Mouse (Mus musculus): ENCODE data around the gene Prex1. TPM values are rescaled to one million over a fixed set of nuclear protein-coding genes. Genes with fewer than 3 reads are reported as not detected.

The Prex1 gene
- polyA plus RNA-seq, 1 experiment from 2014 or later: 16.9 TPM

GRCm38 (mm10) chr2:166714427-166714699 is 731 bp upstream of the Prex1 start:
- H3K9me3 ChIP-seq (ENCODE audit: control insufficient read depth, low read length): no peaks in the 10 kb centered on the region
- no peaks in the 10 kb centered on the region for H3K36me3 ChIP-seq (ENCODE audit: control insufficient read depth, insufficient read depth, low read length)
- ATAC-seq (ENCODE audit: low FRiP score, low TSS enrichment): no peak
- WGBS: 10% methylated on average over 11 of the region's 11 CpGs
- peak overlapping the region; percentile 50; the same call in 1 of the 2 replicates for H3K9ac ChIP-seq (ENCODE audit: low read depth, low read length)
- H3K27ac ChIP-seq (ENCODE audit: low read depth, low read length): no peak overlapping the region
- peaks cover 25% of the 10 kb centered on the region for H3K4me1 ChIP-seq (ENCODE audit: control insufficient read depth, insufficient read depth, low read length)
- no peaks in the 10 kb centered on the region for H3K27me3 ChIP-seq (ENCODE audit: control insufficient read depth, insufficient read depth, low read length)
- peak overlapping the region; percentile 75 for H3K4me2 ChIP-seq (replicated peaks; ENCODE audit: low read depth, low read length)
- H3K4me3 ChIP-seq (ENCODE audit: low read length): peak overlapping the region; percentile 70

GRCm38 (mm10) chr2:166712801-166713689 is 587 bp downstream of the Prex1 start:
- H3K9ac ChIP-seq (ENCODE audit: low read depth, low read length): peak overlapping the region; percentile 74
- no peaks in the 10 kb centered on the region for H3K36me3 ChIP-seq (ENCODE audit: control insufficient read depth, insufficient read depth, low read length)
- peak overlapping the region; percentile 70 for H3K4me3 ChIP-seq (ENCODE audit: low read length)
- H3K4me1 ChIP-seq (ENCODE audit: control insufficient read depth, insufficient read depth, low read length): peaks cover 25% of the 10 kb centered on the region
- no peaks in the 10 kb centered on the region for H3K27me3 ChIP-seq (ENCODE audit: control insufficient read depth, insufficient read depth, low read length)
- H3K27ac ChIP-seq (ENCODE audit: low read depth, low read length): peak overlapping the region; percentile 59; the same call in 1 of the 2 replicates
- peak; percentile 50 for ATAC-seq (ENCODE audit: low FRiP score, low TSS enrichment)
- under 1% methylated on average over 44 of the region's 64 CpGs for WGBS
- H3K9me3 ChIP-seq (ENCODE audit: control insufficient read depth, low read length): no peaks in the 10 kb centered on the region
- H3K4me2 ChIP-seq (replicated peaks; ENCODE audit: low read depth, low read length): peak overlapping the region; percentile 91

DNA sequence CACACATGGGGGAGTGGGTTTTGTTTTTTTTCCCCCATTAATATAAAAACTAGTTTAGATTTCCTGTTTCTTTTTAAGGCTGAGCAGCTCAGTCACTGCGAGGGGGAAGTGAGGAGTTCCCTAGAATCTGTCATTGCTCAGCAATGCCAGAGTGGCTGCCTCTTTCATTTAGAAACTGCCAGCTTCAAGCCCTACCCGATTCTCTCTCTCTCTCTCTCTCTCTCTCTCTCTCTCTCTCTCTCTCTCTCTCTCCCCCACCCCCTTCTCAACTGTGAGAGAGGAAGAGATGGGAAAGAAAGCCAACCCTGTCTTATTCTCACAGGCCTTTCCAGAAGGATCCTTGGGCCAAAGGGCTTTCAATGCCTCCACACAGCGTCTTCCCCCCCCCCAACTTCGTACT is 1.3 kb downstream of the Prex1 start:
- Histone ChIP-seq H3K4me1 (ENCODE audit: control insufficient read depth, insufficient read depth, low read length) (peaks cover 25% of the 10 kb centered on the region), H3K9ac (ENCODE audit: low read depth, low read length) (peak overlapping the region; percentile 74; the same call in 1 of the 2 replicates), H3K27me3 (ENCODE audit: control insufficient read depth, insufficient read depth, low read length) (no peaks in the 10 kb centered on the region), H3K9me3 (ENCODE audit: control insufficient read depth, low read length) (no peaks in the 10 kb centered on the region), H3K4me2 (replicated peaks; ENCODE audit: low read depth, low read length) (peak overlapping the region; percentile 91), H3K27ac (ENCODE audit: low read depth, low read length) (no peak overlapping the region), H3K4me3 (ENCODE audit: low read length) (peak overlapping the region; percentile 70), H3K36me3 (ENCODE audit: control insufficient read depth, insufficient read depth, low read length) (no peaks in the 10 kb centered on the region)
- no peak for ATAC-seq (ENCODE audit: low FRiP score, low TSS enrichment)
- WGBS: 2% methylated on average over 4 of the region's 4 CpGs

GRCm38 (mm10) chr2:166711681-166712132 is 1.9 kb downstream of the Prex1 start:
- 11% methylated on average over 7 of the region's 7 CpGs for WGBS
- no peak for ATAC-seq (ENCODE audit: low FRiP score, low TSS enrichment)
- Histone ChIP-seq H3K27ac (ENCODE audit: low read depth, low read length) (no peak overlapping the region), H3K4me2 (replicated peaks; ENCODE audit: low read depth, low read length) (peak overlapping the region; percentile 91), H3K4me1 (ENCODE audit: control insufficient read depth, insufficient read depth, low read length) (peaks cover 25% of the 10 kb centered on the region), H3K4me3 (ENCODE audit: low read length) (peak overlapping the region; percentile 15), H3K27me3 (ENCODE audit: control insufficient read depth, insufficient read depth, low read length) (no peaks in the 10 kb centered on the region), H3K9ac (ENCODE audit: low read depth, low read length) (no peak overlapping the region; the same call in 1 of the 2 replicates), H3K9me3 (ENCODE audit: control insufficient read depth, low read length) (no peaks in the 10 kb centered on the region), H3K36me3 (ENCODE audit: control insufficient read depth, insufficient read depth, low read length) (no peaks in the 10 kb centered on the region)

DNA sequence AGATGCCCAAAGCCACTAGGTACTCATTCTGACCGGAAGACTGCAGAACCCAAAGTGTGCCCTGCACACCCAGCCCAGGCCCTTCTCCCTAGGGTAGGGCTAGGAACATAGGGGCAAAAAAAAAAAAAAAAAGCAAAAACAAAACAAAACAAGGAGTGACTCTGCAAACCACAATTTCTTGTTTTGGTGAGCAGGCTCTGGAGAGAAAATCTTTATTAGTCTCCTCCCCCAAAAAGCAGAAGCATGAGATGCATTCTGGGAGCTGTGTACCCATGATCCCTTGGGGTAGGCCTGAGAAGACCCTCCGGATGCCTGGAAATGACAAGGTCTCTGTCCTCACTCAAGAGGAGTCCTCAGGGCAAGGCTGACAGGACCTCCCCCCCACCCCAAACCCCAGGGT is 3.7 kb downstream of the Prex1 start:
- 94% methylated on average over 2 of the region's 2 CpGs for WGBS
- peaks cover 25% of the 10 kb centered on the region for H3K4me1 ChIP-seq (ENCODE audit: control insufficient read depth, insufficient read depth, low read length)
- no peak overlapping the region for H3K4me2 ChIP-seq (replicated peaks; ENCODE audit: low read depth, low read length)
- H3K9ac ChIP-seq (ENCODE audit: low read depth, low read length): no peak overlapping the region
- H3K27me3 ChIP-seq (ENCODE audit: control insufficient read depth, insufficient read depth, low read length): no peaks in the 10 kb centered on the region
- no peak overlapping the region for H3K27ac ChIP-seq (ENCODE audit: low read depth, low read length)
- H3K9me3 ChIP-seq (ENCODE audit: control insufficient read depth, low read length): peaks cover 2% of the 10 kb centered on the region
- no peak overlapping the region for H3K4me3 ChIP-seq (ENCODE audit: low read length)
- no peak for ATAC-seq (ENCODE audit: low FRiP score, low TSS enrichment)
- no peaks in the 10 kb centered on the region for H3K36me3 ChIP-seq (ENCODE audit: control insufficient read depth, insufficient read depth, low read length)

GRCm38 (mm10) chr2:166708304-166708703 is 5.3 kb downstream of the Prex1 start:
- Histone ChIP-seq H3K4me2 (replicated peaks; ENCODE audit: low read depth, low read length) (no peak overlapping the region), H3K4me3 (ENCODE audit: low read length) (no peak overlapping the region), H3K27ac (ENCODE audit: low read depth, low read length) (no peak overlapping the region), H3K27me3 (ENCODE audit: control insufficient read depth, insufficient read depth, low read length) (no peaks in the 10 kb centered on the region), H3K4me1 (ENCODE audit: control insufficient read depth, insufficient read depth, low read length) (peaks cover 31% of the 10 kb centered on the region), H3K9me3 (ENCODE audit: control insufficient read depth, low read length) (peaks cover 4% of the 10 kb centered on the region), H3K9ac (ENCODE audit: low read depth, low read length) (no peak overlapping the region), H3K36me3 (ENCODE audit: control insufficient read depth, insufficient read depth, low read length) (no peaks in the 10 kb centered on the region)
- WGBS: 83% methylated on average over 8 of the region's 8 CpGs
- ATAC-seq (ENCODE audit: low FRiP score, low TSS enrichment): no peak

GRCm38 (mm10) chr2:166706526-166706925 is 7.1 kb downstream of the Prex1 start:
- Histone ChIP-seq H3K4me3 (ENCODE audit: low read length) (no peak overlapping the region), H3K27me3 (ENCODE audit: control insufficient read depth, insufficient read depth, low read length) (no peaks in the 10 kb centered on the region), H3K27ac (ENCODE audit: low read depth, low read length) (no peak overlapping the region), H3K36me3 (ENCODE audit: control insufficient read depth, insufficient read depth, low read length) (no peaks in the 10 kb centered on the region), H3K9me3 (ENCODE audit: control insufficient read depth, low read length) (peaks cover 4% of the 10 kb centered on the region), H3K9ac (ENCODE audit: low read depth, low read length) (no peak overlapping the region), H3K4me1 (ENCODE audit: control insufficient read depth, insufficient read depth, low read length) (peaks cover 23% of the 10 kb centered on the region), H3K4me2 (replicated peaks; ENCODE audit: low read depth, low read length) (no peak overlapping the region)
- ATAC-seq (ENCODE audit: low FRiP score, low TSS enrichment): no peak
- WGBS: 49% methylated on average over 2 of the region's 2 CpGs

DNA sequence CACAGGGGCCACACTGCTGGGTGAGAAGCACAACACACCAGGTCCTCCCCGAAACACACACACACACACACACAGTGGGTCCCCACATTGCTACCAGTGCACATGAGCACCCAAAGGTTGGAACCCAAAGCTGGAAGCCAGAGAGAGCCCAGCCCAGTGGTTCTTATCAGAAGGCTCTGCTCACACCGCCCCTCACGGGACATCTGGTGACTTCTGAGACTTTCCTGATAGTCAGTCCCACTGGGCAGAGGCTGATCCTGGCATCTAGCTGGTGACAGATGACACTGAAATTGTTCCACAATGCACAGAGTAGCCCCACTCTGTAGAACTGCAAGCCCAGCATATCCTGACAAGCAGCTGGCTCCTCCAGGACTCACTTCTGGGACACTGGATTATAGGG is 10.1 kb downstream of the Prex1 start:
- H3K27ac ChIP-seq (ENCODE audit: low read depth, low read length): no peak overlapping the region
- H3K36me3 ChIP-seq (ENCODE audit: control insufficient read depth, insufficient read depth, low read length): no peaks in the 10 kb centered on the region
- H3K9ac ChIP-seq (ENCODE audit: low read depth, low read length): no peak overlapping the region
- no peak overlapping the region for H3K4me2 ChIP-seq (replicated peaks; ENCODE audit: low read depth, low read length)
- no peak overlapping the region for H3K4me3 ChIP-seq (ENCODE audit: low read length)
- peaks cover 4% of the 10 kb centered on the region for H3K9me3 ChIP-seq (ENCODE audit: control insufficient read depth, low read length)
- no peaks in the 10 kb centered on the region for H3K27me3 ChIP-seq (ENCODE audit: control insufficient read depth, insufficient read depth, low read length)
- WGBS: 76% methylated on average over 3 of the region's 3 CpGs
- ATAC-seq (ENCODE audit: low FRiP score, low TSS enrichment): no peak; the same call in 1 of the 2 replicates
- peaks cover 25% of the 10 kb centered on the region for H3K4me1 ChIP-seq (ENCODE audit: control insufficient read depth, insufficient read depth, low read length)

- no peak overlapping the region for H3K4me2 ChIP-seq (replicated peaks; ENCODE audit: low read depth, low read length)
- WGBS: 98% methylated on average over 2 of the region's 2 CpGs
- peaks cover 25% of the 10 kb centered on the region for H3K4me1 ChIP-seq (ENCODE audit: control insufficient read depth, insufficient read depth, low read length)
- H3K27me3 ChIP-seq (ENCODE audit: control insufficient read depth, insufficient read depth, low read length): no peaks in the 10 kb centered on the region
- H3K4me3 ChIP-seq (ENCODE audit: low read length): no peak overlapping the region
- no peaks in the 10 kb centered on the region for H3K36me3 ChIP-seq (ENCODE audit: control insufficient read depth, insufficient read depth, low read length)
- ATAC-seq (ENCODE audit: low FRiP score, low TSS enrichment): no peak
- H3K27ac ChIP-seq (ENCODE audit: low read depth, low read length): no peak overlapping the region
- H3K9me3 ChIP-seq (ENCODE audit: control insufficient read depth, low read length): peaks cover 4% of the 10 kb centered on the region
- no peak overlapping the region for H3K9ac ChIP-seq (ENCODE audit: low read depth, low read length)
Measured at GRCm38 (mm10) chr2:166702113-166702445, 11.6 kb downstream of the Prex1 start.

All from kidney, embryonic 14.5 days (tissue).